Mouse (Mus musculus) lung, postnatal 0 days (tissue): ENCODE results near the gene Faf2. TPM values are rescaled to one million over a fixed set of nuclear protein-coding genes. Genes with fewer than 3 reads are reported as not detected.

Experiments used
- ATAC-seq: fragments of 200-750 bp; cut with Nextera tagmentation; 2 replicates; pipeline ENCODE4 v1.8.0; 2017; ENCODE audit warnings: moderate library complexity
- DNase-seq: peaks from one replicate; pipeline ENCODE4 v3.0.0-alpha.2; 2016; ENCODE audit warnings: low spot score
- H3K27ac ChIP-seq: fragments of 300-500 bp; sonication (generic); 2 replicates; pipeline ENCODE4 v1.5.1; 2014; ENCODE audit warnings: antibody characterized with exemption, mild to moderate bottlenecking, low read length, mixed read lengths
- H3K27me3 ChIP-seq: fragments of 300-500 bp; sonication (generic); replicated peaks from 2 replicates; pipeline ENCODE4 v1.6.1; 2014; ENCODE audit warnings: low read length, mixed read lengths; ENCODE audit not compliant: insufficient read depth
- H3K36me3 ChIP-seq: fragments of 300-500 bp; sonication (generic); 2 replicates; pipeline ENCODE4 v1.6.1; 2014; ENCODE audit warnings: low read length, mixed read lengths; ENCODE audit not compliant: insufficient read depth
- H3K4me1 ChIP-seq: fragments of 300-500 bp; sonication (generic); 2 replicates; pipeline ENCODE4 v1.6.1; 2014; ENCODE audit warnings: antibody characterized with exemption, low read depth, low read length, mixed read lengths; ENCODE audit not compliant: insufficient read depth
- H3K4me2 ChIP-seq: fragments of 300-500 bp; sonication (generic); replicated peaks from 2 replicates; pipeline ENCODE4 v1.6.1; 2014; ENCODE audit warnings: low read depth, mild to moderate bottlenecking, low read length, moderate library complexity, mixed read lengths
- H3K4me3 ChIP-seq: fragments of 300-500 bp; sonication (generic); 2 replicates; pipeline ENCODE4 v1.5.1; 2014; ENCODE audit warnings: low read depth, low read length
- H3K9ac ChIP-seq: fragments of 300-500 bp; sonication (generic); replicated peaks from 2 replicates; pipeline ENCODE4 v1.6.1; 2014; ENCODE audit warnings: low read depth, mild to moderate bottlenecking
- H3K9me3 ChIP-seq: fragments of 300-500 bp; sonication (generic); 2 replicates; pipeline ENCODE4 v1.6.1; 2016; ENCODE audit warnings: low read length, mixed read lengths
- CTCF ChIP-seq: IDR thresholded peaks from 2 replicates; pipeline ENCODE4 v1.5.1; 2016; ENCODE audit warnings: antibody characterized with exemption, mild to moderate bottlenecking
- EP300 ChIP-seq: IDR thresholded peaks from 2 replicates; pipeline ENCODE4 v1.6.1; 2016; ENCODE audit warnings: antibody characterized with exemption, mild to moderate bottlenecking, control low read depth
- WGBS: fragments of 180-500 bp; shearing (Covaris S2); extraction: QIAGEN DNeasy Blood & Tissue Kit; methylation state at CpG from one replicate; pipeline ENCODE4 v1.1.7; 2014; 5-methylcytosine and 5-hydroxymethylcytosine counted together
- polyA plus RNA-seq: library from polyadenylated mRNA; unstranded; fragments of >200 nt; fragmentation: Nextera tagmentation; extraction: Ambion mirVana; gene quantifications from 2 replicates; pipeline ENCODE4 v1.2.1, GENCODE M21; 2015

Faf2 gene
- polyA plus RNA-seq, 1 experiment from 2014 or later: 53.7 TPM

GRCm38 (mm10) chr13:54687096-54687495, 65.5 kb downstream of the Faf2 start:
- under 1% methylated on average over 31 of the region's 35 CpGs for WGBS
- peaks cover 19% of the 10 kb centered on the region; the same call in 1 of the 2 replicates for H3K4me1 ChIP-seq
- no peaks in the 10 kb centered on the region for H3K9me3 ChIP-seq
- H3K4me3 ChIP-seq: peak overlapping the region; percentile 90
- H3K36me3 ChIP-seq: peaks cover 21% of the 10 kb centered on the region
- DNase-seq: peak; percentile 90
- H3K27me3 ChIP-seq: no peaks in the 10 kb centered on the region
- peak; percentile 65 for ATAC-seq
- TF ChIP-seq EP300 (no peak), CTCF (no peak)
- peak overlapping the region; percentile 73 for H3K9ac ChIP-seq
- peak overlapping the region; percentile 85 for H3K4me2 ChIP-seq
- H3K27ac ChIP-seq: peak overlapping the region; percentile 98

- TF ChIP-seq EP300: no peak
- TF ChIP-seq CTCF: no peak
- Histone ChIP-seq H3K4me1 (peaks cover 26% of the 10 kb centered on the region; the same call in 1 of the 2 replicates), H3K27ac (peak overlapping the region; percentile 98), H3K27me3 (no peaks in the 10 kb centered on the region), H3K4me3 (peak overlapping the region; percentile 90), H3K9ac (peak overlapping the region; percentile 73), H3K4me2 (peak overlapping the region; percentile 85), H3K9me3 (no peaks in the 10 kb centered on the region), H3K36me3 (peaks cover 14% of the 10 kb centered on the region)
- DNase-seq (peak; percentile 98), ATAC-seq (peak; percentile 92)
- under 1% methylated on average over 68 of the region's 82 CpGs for WGBS
These were observed 66.2 kb downstream of the Faf2 start for GRCm38 (mm10) chr13:54687575-54688424.

- Histone ChIP-seq H3K36me3 (no peaks in the 10 kb centered on the region), H3K9ac (no peak overlapping the region), H3K27me3 (no peaks in the 10 kb centered on the region), H3K4me3 (no peak overlapping the region), H3K27ac (no peak overlapping the region), H3K4me2 (no peak overlapping the region), H3K9me3 (no peaks in the 10 kb centered on the region), H3K4me1 (peaks cover 31% of the 10 kb centered on the region; the same call in 1 of the 2 replicates)
- DNase-seq (no peak), ATAC-seq (no peak)
- 89% methylated on average over 8 of the region's 8 CpGs for WGBS
- TF ChIP-seq EP300 (no peak), CTCF (no peak)
These were observed 68.7 kb downstream of the Faf2 start for GRCm38 (mm10) chr13:54690151-54690740.

GRCm38 (mm10) chr13:54691737-54692136, 70.2 kb downstream of the Faf2 start:
- H3K36me3 ChIP-seq: no peaks in the 10 kb centered on the region
- ATAC-seq (no peak), DNase-seq (peak; percentile 23)
- H3K27ac ChIP-seq: no peak overlapping the region
- no peak overlapping the region for H3K4me3 ChIP-seq
- H3K27me3 ChIP-seq: no peaks in the 10 kb centered on the region
- no peaks in the 10 kb centered on the region for H3K9me3 ChIP-seq
- H3K4me2 ChIP-seq: peak overlapping the region; percentile 82; the same call in 1 of the 2 replicates
- no peak for TF ChIP-seq CTCF
- TF ChIP-seq EP300: no peak
- H3K9ac ChIP-seq: no peak overlapping the region
- H3K4me1 ChIP-seq: peaks cover 17% of the 10 kb centered on the region; the same call in 1 of the 2 replicates

- 9% methylated on average over 21 of the region's 21 CpGs for WGBS
- H3K4me2 ChIP-seq: peak overlapping the region; percentile 82
- no peak for ATAC-seq
- H3K9me3 ChIP-seq: no peaks in the 10 kb centered on the region
- H3K27ac ChIP-seq: peak overlapping the region; percentile 94
- peak overlapping the region; percentile 95 for H3K4me3 ChIP-seq
- H3K4me1 ChIP-seq: peaks cover 16% of the 10 kb centered on the region; the same call in 1 of the 2 replicates
- TF ChIP-seq EP300 (no peak), CTCF (no peak)
- DNase-seq: peak; percentile 24
- peak overlapping the region; percentile 93 for H3K9ac ChIP-seq
- H3K36me3 ChIP-seq: no peaks in the 10 kb centered on the region
- no peaks in the 10 kb centered on the region for H3K27me3 ChIP-seq
These were observed 71.3 kb downstream of the Faf2 start for GRCm38 (mm10) chr13:54692711-54693557.
